Mouse (Mus musculus) liver, postnatal 0 days (tissue): ENCODE data around the gene Gamt. TPM values are rescaled to one million over a fixed set of nuclear protein-coding genes. Genes with fewer than 3 reads are reported as not detected.
"Not testable (repeated sequence)": the region's sequence is repeated elsewhere in the genome, so short reads cannot be mapped to it uniquely, and the experiment has no call there.

Experiments
- ATAC-seq: fragments of 200-750 bp; cut with Nextera tagmentation; 2 replicates; pipeline ENCODE4 v1.8.0; 2017; ENCODE audit warnings: mild to moderate bottlenecking, moderate library complexity
- DNase-seq: peaks from one replicate; pipeline ENCODE4 v3.0.0-alpha.2; 2016
- H3K27ac ChIP-seq: fragments of 300-500 bp; sonication (generic); 2 replicates; pipeline ENCODE4 v1.5.1; 2014; ENCODE audit warnings: antibody characterized with exemption, moderate library complexity, mild to moderate bottlenecking, low read depth
- H3K27me3 ChIP-seq: fragments of 300-500 bp; sonication (generic); 2 replicates; pipeline ENCODE4 v1.6.1; 2014; ENCODE audit warnings: low read length, control low read depth, mixed read lengths; ENCODE audit not compliant: insufficient read depth
- H3K36me3 ChIP-seq: fragments of 300-500 bp; sonication (generic); replicated peaks from 2 replicates; pipeline ENCODE4 v1.6.1; 2014; ENCODE audit warnings: mild to moderate bottlenecking, control low read depth, low read length, moderate library complexity, mixed read lengths; ENCODE audit not compliant: insufficient read depth
- H3K4me1 ChIP-seq: fragments of 300-500 bp; sonication (generic); 2 replicates; pipeline ENCODE4 v1.6.1; 2014; ENCODE audit warnings: antibody characterized with exemption, mild to moderate bottlenecking, control low read depth; ENCODE audit not compliant: insufficient read depth
- H3K4me2 ChIP-seq: fragments of 300-500 bp; sonication (generic); 2 replicates; pipeline ENCODE4 v1.6.1; 2014; ENCODE audit warnings: low read depth, mild to moderate bottlenecking, low read length, moderate library complexity, mixed read lengths
- H3K4me3 ChIP-seq: fragments of 300-500 bp; sonication (generic); 2 replicates; pipeline ENCODE4 v1.5.1; 2014; ENCODE audit warnings: low read depth, low read length
- H3K9ac ChIP-seq: fragments of 300-500 bp; sonication (generic); replicated peaks from 2 replicates; pipeline ENCODE4 v1.6.1; 2014; ENCODE audit warnings: mild to moderate bottlenecking, moderate library complexity
- H3K9me3 ChIP-seq: fragments of 300-500 bp; sonication (generic); 2 replicates; pipeline ENCODE4 v1.6.1; 2016; ENCODE audit warnings: mild to moderate bottlenecking, control low read depth, low read length, mixed read lengths
- CTCF ChIP-seq: sonication (generic); IDR thresholded peaks from 2 replicates; pipeline ENCODE4 v1.5.1; 2016; ENCODE audit warnings: antibody characterized with exemption, low read depth
- EP300 ChIP-seq: IDR thresholded peaks from 2 replicates; pipeline ENCODE4 v1.6.1; 2016; ENCODE audit warnings: antibody characterized with exemption, low read depth, mild to moderate bottlenecking
- WGBS: fragments of 180-500 bp; shearing (Covaris S2); extraction: QIAGEN DNeasy Blood & Tissue Kit; methylation state at CpG from one replicate; pipeline ENCODE4 v1.1.7; 2014; ENCODE audit not compliant: insufficient replicate concordance; 5-methylcytosine and 5-hydroxymethylcytosine counted together
- polyA plus RNA-seq: library from polyadenylated mRNA; unstranded; fragments of >200 nt; fragmentation: Nextera tagmentation; extraction: Ambion mirVana; gene quantifications from 2 replicates; pipeline ENCODE4 v1.2.1, GENCODE M21; 2015

Gene Gamt
- polyA plus RNA-seq, 1 experiment from 2014 or later, result 93.9 TPM

GRCm38 (mm10) chr10:80227166-80227539, 33.7 kb downstream of the Gamt start:
- no peaks in the 10 kb centered on the region for H3K9me3 ChIP-seq
- ATAC-seq (no peak), DNase-seq (no peak)
- peak overlapping the region; percentile 99 for H3K4me2 ChIP-seq
- H3K27ac ChIP-seq, result no peak overlapping the region
- H3K36me3 ChIP-seq, result peaks cover 34% of the 10 kb centered on the region
- TF ChIP-seq CTCF (no peak), EP300 (no peak)
- peak overlapping the region; percentile 84 for H3K4me3 ChIP-seq
- peak overlapping the region; percentile 83 for H3K9ac ChIP-seq
- WGBS, result 7% methylated on average over 10 of the region's 10 CpGs
- H3K27me3 ChIP-seq, result no peaks in the 10 kb centered on the region
- H3K4me1 ChIP-seq, result peaks cover 10% of the 10 kb centered on the region

GRCm38 (mm10) chr10:80226416-80227165, 34.2 kb downstream of the Gamt start, which contains the start of gene Mum1:
Mum1 (plus strand) TSS chr10:80226434.
- Histone ChIP-seq H3K27ac (peak within 1 kb of the TSS; percentile 82), H3K4me3 (peak within 1 kb of the TSS; percentile 84), H3K4me2 (peak within 1 kb of the TSS; percentile 99), H3K36me3 (peaks cover 28% of the 10 kb centered on the region), H3K9me3 (no peaks in the 10 kb centered on the region), H3K27me3 (no peaks in the 10 kb centered on the region), H3K9ac (peak within 1 kb of the TSS; percentile 83), H3K4me1 (peaks cover 10% of the 10 kb centered on the region)
- under 1% methylated on average over 58 of the region's 75 CpGs for WGBS
- DNase-seq (peak; percentile 99), ATAC-seq (peak; percentile 100)
- TF ChIP-seq CTCF, result peak; percentile 77
- no peak for TF ChIP-seq EP300

- Histone ChIP-seq H3K9me3 (no peaks in the 10 kb centered on the region), H3K4me2 (peak overlapping the region; percentile 99), H3K27ac (peak overlapping the region; percentile 69; the same call in 1 of the 2 replicates), H3K9ac (peak overlapping the region; percentile 49; the same call in 1 of the 2 replicates), H3K36me3 (peaks cover 25% of the 10 kb centered on the region), H3K4me3 (peak overlapping the region; percentile 84), H3K27me3 (no peaks in the 10 kb centered on the region), H3K4me1 (peaks cover 10% of the 10 kb centered on the region)
- ATAC-seq (no peak), DNase-seq (no peak)
- under 1% methylated on average over 14 of the region's 14 CpGs for WGBS
- no peak for TF ChIP-seq EP300
- no peak for TF ChIP-seq CTCF
Measured at GRCm38 (mm10) chr10:80226071-80226415, 34.8 kb downstream of the Gamt start.

GRCm38 (mm10) chr10:80223137-80223536, 37.7 kb downstream of the Gamt start:
- not testable (repeated sequence) for H3K27me3 ChIP-seq, H3K9ac ChIP-seq, ATAC-seq, H3K4me2 ChIP-seq, H3K36me3 ChIP-seq, DNase-seq, H3K4me3 ChIP-seq, H3K4me1 ChIP-seq, H3K27ac ChIP-seq, H3K9me3 ChIP-seq
- 26% methylated on average over 2 of the region's 2 CpGs for WGBS

GRCm38 (mm10) chr10:80220676-80221075, 40.1 kb downstream of the Gamt start:
- WGBS, result 70% methylated on average over 5 of the region's 9 CpGs

GRCm38 (mm10) chr10:80215048-80215772, 45.6 kb downstream of the Gamt start:
- WGBS, result 29% methylated on average over 16 of the region's 16 CpGs
- no peaks in the 10 kb centered on the region for H3K9me3 ChIP-seq
- H3K27me3 ChIP-seq, result no peaks in the 10 kb centered on the region
- H3K9ac ChIP-seq, result no peak overlapping the region
- H3K36me3 ChIP-seq, result no peaks in the 10 kb centered on the region
- ATAC-seq, result no peak
- H3K4me3 ChIP-seq, result no peak overlapping the region
- TF ChIP-seq CTCF (no peak), EP300 (no peak)
- no peak overlapping the region for H3K27ac ChIP-seq
- no peaks in the 10 kb centered on the region for H3K4me1 ChIP-seq
- no peak for DNase-seq
- H3K4me2 ChIP-seq, result no peak overlapping the region

More at GRCm38 (mm10) chr10:80220676-80221075, 40.1 kb downstream of the Gamt start:
- H3K36me3 ChIP-seq, result no peaks in the 10 kb centered on the region
- H3K9ac ChIP-seq, result no peak overlapping the region
- H3K27ac ChIP-seq, result no peak overlapping the region
- no peak overlapping the region for H3K4me3 ChIP-seq
- H3K4me2 ChIP-seq, result no peak overlapping the region
- TF ChIP-seq EP300 (no peak), CTCF (no peak)
- no peaks in the 10 kb centered on the region for H3K27me3 ChIP-seq
- no peaks in the 10 kb centered on the region; the same call in 1 of the 2 replicates for H3K4me1 ChIP-seq
- DNase-seq (no peak), ATAC-seq (no peak)
- no peaks in the 10 kb centered on the region for H3K9me3 ChIP-seq

GRCm38 (mm10) chr10:80211547-80212103, 49.2 kb downstream of the Gamt start:
- not testable (repeated sequence) for H3K27me3 ChIP-seq, H3K4me3 ChIP-seq, ATAC-seq, H3K9me3 ChIP-seq, H3K4me1 ChIP-seq, DNase-seq, H3K9ac ChIP-seq, H3K27ac ChIP-seq, H3K4me2 ChIP-seq, H3K36me3 ChIP-seq
- WGBS, result 74% methylated on average over 6 of the region's 7 CpGs
